Mouse (Mus musculus): ENCODE data around the gene Pom121.

DNA sequence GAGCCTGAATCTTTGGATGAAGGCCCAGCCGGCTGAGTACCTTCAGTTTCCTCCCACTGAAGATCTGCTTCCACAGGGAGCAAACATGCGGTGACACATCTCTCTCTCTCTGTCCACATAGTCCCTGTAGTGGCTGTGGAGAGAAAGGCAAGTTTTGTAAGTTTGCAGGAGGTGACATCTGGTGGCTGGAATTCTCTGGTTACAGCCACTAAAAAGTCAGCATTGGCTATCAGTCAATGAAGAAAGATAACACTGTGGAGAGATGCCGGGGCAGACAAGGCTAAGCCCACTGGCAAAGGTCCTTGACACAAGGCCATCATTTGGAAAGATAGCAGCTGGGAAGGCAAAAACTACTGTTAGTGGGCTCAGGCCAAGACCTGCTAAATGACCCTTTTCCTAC is 56.8 kb downstream of the Pom121 start:
- TF ChIP-seq MYOG (IDR thresholded peaks at IDR 0.05; ENCODE audit: control insufficient read depth, extremely low read depth, insufficient read length) (no peak), CTCF (IDR thresholded peaks at IDR 0.05; ENCODE audit: control insufficient read depth, insufficient read depth, insufficient read length) (no peak), MYOD1 (IDR thresholded peaks at IDR 0.05; ENCODE audit: control insufficient read depth, insufficient read length, low read depth) (no peak), CEBPB (IDR thresholded peaks at IDR 0.05; ENCODE audit: low read depth) (no peak), MAX (IDR thresholded peaks at IDR 0.05) (no peak)

Data from C2C12 (cell line).